Mouse (Mus musculus) MEL (cell line): Measurements from ENCODE around the gene Ube2q2. TPM values are rescaled to one million over a fixed set of nuclear protein-coding genes. Genes with fewer than 3 reads are reported as not detected.
A peak's percentile ranks its signal among the peaks of the same experiment; 100 is the strongest.

Experiments
- DNase-seq: peaks from one replicate; pipeline ENCODE4 v3.0.0; 2011; ENCODE audit warnings: low read depth, low spot score
- H3K27ac ChIP-seq: 2 replicates; pipeline ENCODE4 v1.5.1; 2012; ENCODE audit warnings: low read depth, mild to moderate bottlenecking, control low read depth, low read length, moderate library complexity; ENCODE audit not compliant: control insufficient read depth
- H3K27me3 ChIP-seq, 2 experiments: fragments of 150-350 bp in 1 of 2; sonication (generic) in 1 of 2; 2 replicates each; pipeline ENCODE4 v1.6.1; 2012; ENCODE audit warnings: low read length in 2 of 2, mild to moderate bottlenecking in 2 of 2, improper control_type of control experiment in 1 of 2, moderate library complexity in 1 of 2; ENCODE audit not compliant: insufficient read depth in 2 of 2, control insufficient read depth in 1 of 2
- H3K36me3 ChIP-seq, 2 experiments: 2 replicates each; pipeline ENCODE4 v1.6.1; 2012 to 2014; ENCODE audit warnings: low read length in 2 of 2, improper control_type of control experiment in 1 of 2, inconsistent platforms in 1 of 2, mild to moderate bottlenecking in 1 of 2; ENCODE audit not compliant: insufficient read depth in 2 of 2, control insufficient read depth in 1 of 2
- H3K4me1 ChIP-seq, 2 experiments: fragments of 150-350 bp in 1 of 2; sonication (generic) in 1 of 2; 2 replicates each; pipeline ENCODE4 v1.6.1; 2012; ENCODE audit warnings: low read length in 2 of 2, improper control_type of control experiment in 1 of 2, mild to moderate bottlenecking in 1 of 2; ENCODE audit not compliant: insufficient read depth in 2 of 2, control insufficient read depth in 1 of 2
- H3K4me3 ChIP-seq, 2 experiments: fragments of 150-350 bp in 1 of 2; sonication (generic) in 1 of 2; 2 replicates each; pipeline ENCODE4 v1.5.1; 2012; ENCODE audit warnings: low read depth in 2 of 2, low read length in 2 of 2, mild to moderate bottlenecking in 2 of 2, moderate library complexity in 2 of 2, control low read depth in 1 of 2, improper control_type of control experiment in 1 of 2; ENCODE audit not compliant: control insufficient read depth in 1 of 2, insufficient read depth in 1 of 2
- H3K79me2 ChIP-seq: 2 replicates; pipeline ENCODE4 v1.6.1; 2012; ENCODE audit warnings: mild to moderate bottlenecking, low read length, moderate library complexity; ENCODE audit not compliant: control insufficient read depth, poor library complexity, insufficient read depth
- H3K9ac ChIP-seq: 2 replicates; pipeline ENCODE4 v1.6.1; 2012; ENCODE audit warnings: low read depth, mild to moderate bottlenecking, control low read depth, low read length, moderate library complexity; ENCODE audit not compliant: control insufficient read depth, poor library complexity, severe bottlenecking
- H3K9me3 ChIP-seq: fragments of 150-350 bp; sonication (generic); replicated peaks from 2 replicates; pipeline ENCODE4 v1.6.1; 2012; ENCODE audit warnings: mild to moderate bottlenecking, low read length, improper control_type of control experiment, moderate library complexity; ENCODE audit not compliant: insufficient read depth
- BHLHE40 ChIP-seq: IDR thresholded peaks from 2 replicates; pipeline ENCODE4 v1.6.1; 2012; ENCODE audit warnings: low read depth, mild to moderate bottlenecking, inconsistent platforms, low read length, improper control_type of control experiment, borderline replicate concordance
- E2F4 ChIP-seq: IDR thresholded peaks from 2 replicates; pipeline ENCODE4 v1.6.1; 2011; ENCODE audit warnings: low read depth, low read length, improper control_type of control experiment, borderline replicate concordance
- GABPA ChIP-seq: IDR thresholded peaks from 2 replicates; pipeline ENCODE4 v1.6.1; 2012; ENCODE audit warnings: low read depth, mild to moderate bottlenecking, inconsistent platforms, low read length, improper control_type of control experiment, moderate library complexity
- GATA1 ChIP-seq: IDR thresholded peaks from 2 replicates; pipeline ENCODE4 v1.6.1; 2011; ENCODE audit warnings: low read depth, low read length, improper control_type of control experiment
- HCFC1 ChIP-seq: IDR thresholded peaks from 2 replicates; pipeline ENCODE4 v1.6.1; 2012; ENCODE audit warnings: low read depth, mild to moderate bottlenecking, inconsistent platforms, low read length, improper control_type of control experiment, moderate library complexity
- JUND ChIP-seq: IDR thresholded peaks from 2 replicates; pipeline ENCODE4 v1.6.1; 2011; ENCODE audit warnings: low read depth, mild to moderate bottlenecking, improper control_type of control experiment, low read length
- MAFK ChIP-seq: IDR thresholded peaks from 2 replicates; pipeline ENCODE4 v1.6.1; 2011; ENCODE audit warnings: low read depth, mild to moderate bottlenecking, low read length, improper control_type of control experiment, borderline replicate concordance
- MAX ChIP-seq: IDR thresholded peaks from 2 replicates; pipeline ENCODE4 v1.6.1; 2011; ENCODE audit warnings: low read length, improper control_type of control experiment
- MAZ ChIP-seq: IDR thresholded peaks from 2 replicates; pipeline ENCODE4 v1.6.1; 2012; ENCODE audit warnings: low read depth, mild to moderate bottlenecking, inconsistent platforms, low read length, improper control_type of control experiment
- MEF2A ChIP-seq: IDR thresholded peaks from 2 replicates; pipeline ENCODE4 v1.6.1; 2014; ENCODE audit warnings: low read depth, mild to moderate bottlenecking, inconsistent platforms, low read length, improper control_type of control experiment; ENCODE audit not compliant: poor library complexity, insufficient replicate concordance, severe bottlenecking; ENCODE audit errors: extremely low read depth
- MXI1 ChIP-seq: IDR thresholded peaks from 2 replicates; pipeline ENCODE4 v1.6.1; 2011; ENCODE audit warnings: mild to moderate bottlenecking, low read depth, low read length, improper control_type of control experiment
- MYB ChIP-seq: IDR thresholded peaks from 2 replicates; pipeline ENCODE4 v1.6.1; 2011; ENCODE audit warnings: mild to moderate bottlenecking, low read depth, low read length, improper control_type of control experiment
- MYC ChIP-seq: IDR thresholded peaks from 2 replicates; pipeline ENCODE4 v1.6.1; 2011; ENCODE audit warnings: low read depth, mild to moderate bottlenecking, low read length, improper control_type of control experiment, moderate library complexity
- NELFE ChIP-seq: IDR thresholded peaks from 2 replicates; pipeline ENCODE4 v1.6.1; 2011; ENCODE audit warnings: low read depth, low read length, improper control_type of control experiment
- POLR2A ChIP-seq, 2 experiments: IDR thresholded peaks; 2 replicates each; pipeline ENCODE4 v1.6.1; 2011 to 2012; ENCODE audit warnings: low read length in 2 of 2, mild to moderate bottlenecking in 2 of 2, control low read depth in 1 of 2, improper control_type of control experiment in 1 of 2, low read depth in 1 of 2, moderate library complexity in 1 of 2; ENCODE audit not compliant: control insufficient read depth in 1 of 2, insufficient read depth in 1 of 2, poor library complexity in 1 of 2
- POLR2AphosphoS2 ChIP-seq: IDR thresholded peaks from 2 replicates; pipeline ENCODE4 v1.6.1; 2011; ENCODE audit warnings: low read length, improper control_type of control experiment
- RCOR1 ChIP-seq: IDR thresholded peaks from 2 replicates; pipeline ENCODE4 v1.6.1; 2012; ENCODE audit warnings: low read depth, mild to moderate bottlenecking, inconsistent platforms, low read length, improper control_type of control experiment
- TAL1 ChIP-seq: IDR thresholded peaks from 2 replicates; pipeline ENCODE4 v1.6.1; 2012; ENCODE audit warnings: mild to moderate bottlenecking, inconsistent platforms, low read length, moderate library complexity, mixed read lengths
- TBP ChIP-seq: IDR thresholded peaks from 2 replicates; pipeline ENCODE4 v1.8.0; 2011; ENCODE audit warnings: low read depth, low read length, improper control_type of control experiment
- ZMIZ1 ChIP-seq: IDR thresholded peaks from 2 replicates; pipeline ENCODE4 v1.6.1; 2012; ENCODE audit warnings: low read depth, mild to moderate bottlenecking, inconsistent platforms, low read length, improper control_type of control experiment, moderate library complexity
- ZNF384 ChIP-seq: IDR thresholded peaks from 2 replicates; pipeline ENCODE4 v1.6.1; 2012; ENCODE audit warnings: low read depth, mild to moderate bottlenecking, inconsistent platforms, low read length, improper control_type of control experiment
- polyA plus RNA-seq, 2 experiments: library from polyadenylated mRNA; stranded (reverse) in 1 of 2; unstranded in 1 of 2; fragments of >175 nt in 1 of 2; fragments of >200 nt in 1 of 2; gene quantifications; 2 replicates each; pipeline versions ENCODE4 v1.2.1 to v1.2.4; 2012; ENCODE audit warnings: low replicate concordance in 2 of 2, low read depth in 1 of 2; ENCODE audit not compliant: insufficient read length in 2 of 2, insufficient read depth in 1 of 2, missing spikeins in 1 of 2
- total RNA-seq: library from RNA; depleted of rRNA; stranded (reverse); fragments of 300-350 nt; gene quantifications from 2 replicates; pipeline ENCODE4 v1.2.3, GENCODE M21; 2012; rRNA removed

Gene Ube2q2
- total RNA-seq (17.3 and 21.7 TPM in 2 replicates), polyA plus RNA-seq (10 to 100 TPM in 1 of 2 experiments, not detected in 1; 23.6 TPM)

DNA sequence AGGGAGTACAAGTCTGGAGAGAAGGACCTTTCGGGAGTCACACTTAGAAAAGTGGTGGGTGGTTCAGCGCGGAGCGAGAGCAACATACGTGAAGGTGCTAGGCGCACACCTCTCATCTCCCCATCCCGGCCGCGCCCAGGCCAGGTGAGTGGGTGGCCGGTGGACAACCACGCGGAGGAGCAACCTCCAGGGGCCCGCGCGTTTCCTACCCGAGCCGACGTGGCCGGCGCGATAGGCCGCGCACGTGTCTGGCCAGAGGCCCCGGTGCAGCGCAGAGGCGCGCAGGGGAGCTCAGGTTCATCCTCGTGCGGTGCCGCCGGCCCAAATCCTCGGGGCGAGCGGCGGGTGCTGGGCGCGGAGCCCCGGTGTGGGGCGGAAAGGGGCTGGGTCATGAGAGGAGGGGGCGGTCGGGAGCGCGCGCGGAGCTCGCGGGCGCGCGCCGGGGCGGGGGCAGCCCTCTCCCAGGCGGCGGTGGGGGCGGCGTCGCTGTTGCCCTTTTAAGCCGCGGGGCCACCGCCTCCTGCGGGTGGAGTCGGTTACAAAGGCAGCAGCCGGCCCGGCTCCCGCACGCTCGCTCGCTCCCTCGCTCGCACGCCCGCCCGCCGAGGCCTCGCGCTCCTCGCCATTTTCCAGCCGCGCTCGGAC, at the start of gene Ube2q2:
Gene Ube2q2 (plus strand): TSS at position 1 of the 645 bp plus-strand sequence.
- H3K9ac ChIP-seq: peak within 1 kb of the TSS; percentile 96
- peaks cover 22 to 23% of the 10 kb centered on the region in 2 experiments for H3K4me1 ChIP-seq
- peak; percentile 3; the same call in 1 of the 2 replicates for TF ChIP-seq HCFC1
- no peak for TF ChIP-seq GATA1
- TF ChIP-seq POLR2A (IDR thresholded peaks at IDR 0.05; ENCODE audit: control insufficient read depth in 1 of 2, insufficient read depth in 1 of 2, low read depth in 1 of 2, low read length in 2 of 2, poor library complexity in 1 of 2): peak; percentile 23 to 66; a peak in 2 of 4 replicates
- TF ChIP-seq MYC: peak; percentile 52; the same call in 1 of the 2 replicates
- TF ChIP-seq MAX: peak; percentile 92
- TF ChIP-seq TAL1: no peak
- peak; percentile 69; the same call in 1 of the 2 replicates for TF ChIP-seq BHLHE40
- no peak for TF ChIP-seq MEF2A
- peak; percentile 67 for TF ChIP-seq NELFE
- no peak for TF ChIP-seq MYB
- TF ChIP-seq MXI1: peak; percentile 77
- TF ChIP-seq MAZ: peak; percentile 74; the same call in 1 of the 2 replicates
- peak; percentile 39 for TF ChIP-seq ZMIZ1
- peak; percentile 58; the same call in 1 of the 2 replicates for TF ChIP-seq TBP
- no peak for TF ChIP-seq RCOR1
- TF ChIP-seq, all 39 proteins: peak for 10
- DNase-seq: peak; percentile 78
- peak within 1 kb of the TSS; percentile 81 to 98 for H3K4me3 ChIP-seq
- no peaks in the 10 kb centered on the region for H3K27me3 ChIP-seq
- peaks cover 42% of the 10 kb centered on the region for H3K79me2 ChIP-seq
- no peaks in the 10 kb centered on the region for H3K9me3 ChIP-seq
- peak within 1 kb of the TSS; percentile 37 for H3K27ac ChIP-seq
- peaks cover 2 to 30% of the 10 kb centered on the region in 2 experiments; a peak in 3 of 4 replicates for H3K36me3 ChIP-seq

DNA sequence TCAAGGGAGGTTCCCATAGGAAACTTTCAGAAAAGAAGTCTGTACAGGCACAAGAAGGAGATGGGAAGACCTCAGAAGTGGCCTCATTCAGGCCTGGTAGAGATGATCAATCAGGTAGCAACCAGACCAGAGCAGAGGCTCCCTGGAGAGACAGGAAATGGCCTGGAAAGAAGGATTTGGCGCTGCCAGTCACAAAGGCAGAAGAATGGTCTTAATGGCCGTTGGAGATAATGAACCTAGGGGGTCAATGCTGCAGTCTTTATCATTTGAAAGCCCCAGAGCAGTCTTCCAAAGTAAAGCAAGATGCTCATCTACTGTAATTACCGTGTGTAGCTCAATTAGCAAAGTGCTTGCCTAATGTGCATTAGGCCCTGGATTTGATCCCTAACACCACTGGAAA, 47.5 kb upstream of the Ube2q2 start:
- H3K27ac ChIP-seq: no peak overlapping the region
- peaks cover 2 to 13% of the 10 kb centered on the region in 2 experiments for H3K27me3 ChIP-seq
- H3K4me3 ChIP-seq: no peak overlapping the region
- H3K79me2 ChIP-seq: no peaks in the 10 kb centered on the region
- TF ChIP-seq JUND: no peak
- no peak for TF ChIP-seq MAFK
- no peak for TF ChIP-seq RCOR1
- TF ChIP-seq GABPA: no peak
- TF ChIP-seq NELFE: no peak
- no peak for TF ChIP-seq ZNF384
- no peak for TF ChIP-seq TAL1
- TF ChIP-seq E2F4: no peak
- TF ChIP-seq POLR2AphosphoS2: no peak
- no peak for TF ChIP-seq MXI1
- H3K9me3 ChIP-seq: no peaks in the 10 kb centered on the region
- no peak overlapping the region for H3K9ac ChIP-seq
- no peaks in the 10 kb centered on the region for H3K36me3 ChIP-seq
- no peaks in the 10 kb centered on the region for H3K4me1 ChIP-seq
- DNase-seq: no peak
